Mouse (Mus musculus): ENCODE data around the gene Filip1l. TPM values are rescaled to one million over a fixed set of nuclear protein-coding genes. Genes with fewer than 3 reads are reported as not detected.
A peak's percentile ranks its signal among the peaks of the same experiment; 100 is the strongest.

Filip1l gene
- polyA plus RNA-seq, 1 experiment, result 13.8 TPM

GRCm38 (mm10) chr16:57393161-57393560, 40.3 kb downstream of the Filip1l start:
- no peak overlapping the region for H3K4me3 ChIP-seq (replicated peaks; ENCODE audit: control insufficient read depth, low read depth, low read length)
- no peak overlapping the region for H3K27ac ChIP-seq (ENCODE audit: control insufficient read depth, insufficient read depth, low read depth, low read length, poor library complexity)
- WGBS, result 57% methylated on average over 11 of the region's 11 CpGs
- no peaks in the 10 kb centered on the region; the same call in 1 of the 2 replicates for H3K4me1 ChIP-seq (ENCODE audit: control insufficient read depth, insufficient read depth, low read length)
- TF ChIP-seq POLR2A (IDR thresholded peaks at IDR 0.05; ENCODE audit: borderline replicate concordance, control insufficient read depth, low read depth, low read length), result no peak
- TF ChIP-seq CTCF (IDR thresholded peaks at IDR 0.05; ENCODE audit: control insufficient read depth, insufficient read depth, low read length), result no peak

GRCm38 (mm10) chr16:57396249-57396648, 43.4 kb downstream of the Filip1l start:
- Histone ChIP-seq H3K4me1 (ENCODE audit: control insufficient read depth, insufficient read depth, low read length) (no peaks in the 10 kb centered on the region; the same call in 1 of the 2 replicates), H3K4me3 (replicated peaks; ENCODE audit: control insufficient read depth, low read depth, low read length) (no peak overlapping the region), H3K27ac (ENCODE audit: control insufficient read depth, insufficient read depth, low read depth, low read length, poor library complexity) (no peak overlapping the region)
- TF ChIP-seq CTCF (IDR thresholded peaks at IDR 0.05; ENCODE audit: control insufficient read depth, insufficient read depth, low read length) (no peak), POLR2A (IDR thresholded peaks at IDR 0.05; ENCODE audit: borderline replicate concordance, control insufficient read depth, low read depth, low read length) (no peak)
- 18% methylated on average over 6 of the region's 6 CpGs for WGBS

GRCm38 (mm10) chr16:57397845-57398244, 45.0 kb downstream of the Filip1l start:
- 81% methylated on average over 6 of the region's 6 CpGs for WGBS
- TF ChIP-seq POLR2A (IDR thresholded peaks at IDR 0.05; ENCODE audit: borderline replicate concordance, control insufficient read depth, low read depth, low read length) (no peak), CTCF (IDR thresholded peaks at IDR 0.05; ENCODE audit: control insufficient read depth, insufficient read depth, low read length) (no peak)
- no peaks in the 10 kb centered on the region; the same call in 1 of the 2 replicates for H3K4me1 ChIP-seq (ENCODE audit: control insufficient read depth, insufficient read depth, low read length)
- H3K4me3 ChIP-seq (replicated peaks; ENCODE audit: control insufficient read depth, low read depth, low read length), result no peak overlapping the region
- no peak overlapping the region for H3K27ac ChIP-seq (ENCODE audit: control insufficient read depth, insufficient read depth, low read depth, low read length, poor library complexity)

- WGBS, result 63% methylated on average over 18 of the region's 18 CpGs
- TF ChIP-seq POLR2A (IDR thresholded peaks at IDR 0.05; ENCODE audit: borderline replicate concordance, control insufficient read depth, low read depth, low read length) (no peak), CTCF (IDR thresholded peaks at IDR 0.05; ENCODE audit: control insufficient read depth, insufficient read depth, low read length) (peak; percentile 34)
- Histone ChIP-seq H3K27ac (ENCODE audit: control insufficient read depth, insufficient read depth, low read depth, low read length, poor library complexity) (no peak overlapping the region), H3K4me3 (replicated peaks; ENCODE audit: control insufficient read depth, low read depth, low read length) (no peak overlapping the region), H3K4me1 (ENCODE audit: control insufficient read depth, insufficient read depth, low read length) (no peaks in the 10 kb centered on the region; the same call in 1 of the 2 replicates)
Observed at GRCm38 (mm10) chr16:57398387-57399214, 45.7 kb downstream of the Filip1l start.

GRCm38 (mm10) chr16:57399566-57399965, 46.7 kb downstream of the Filip1l start:
- 71% methylated on average over 10 of the region's 10 CpGs for WGBS
- Histone ChIP-seq H3K27ac (ENCODE audit: control insufficient read depth, insufficient read depth, low read depth, low read length, poor library complexity) (no peak overlapping the region), H3K4me3 (replicated peaks; ENCODE audit: control insufficient read depth, low read depth, low read length) (no peak overlapping the region), H3K4me1 (ENCODE audit: control insufficient read depth, insufficient read depth, low read length) (no peaks in the 10 kb centered on the region; the same call in 1 of the 2 replicates)
- TF ChIP-seq POLR2A (IDR thresholded peaks at IDR 0.05; ENCODE audit: borderline replicate concordance, control insufficient read depth, low read depth, low read length), result no peak
- no peak for TF ChIP-seq CTCF (IDR thresholded peaks at IDR 0.05; ENCODE audit: control insufficient read depth, insufficient read depth, low read length)

- Histone ChIP-seq H3K4me3 (replicated peaks; ENCODE audit: control insufficient read depth, low read depth, low read length) (no peak overlapping the region), H3K4me1 (ENCODE audit: control insufficient read depth, insufficient read depth, low read length) (no peaks in the 10 kb centered on the region; the same call in 1 of the 2 replicates), H3K27ac (ENCODE audit: control insufficient read depth, insufficient read depth, low read depth, low read length, poor library complexity) (no peak overlapping the region)
- 81% methylated on average over 6 of the region's 6 CpGs for WGBS
- TF ChIP-seq CTCF (IDR thresholded peaks at IDR 0.05; ENCODE audit: control insufficient read depth, insufficient read depth, low read length) (no peak), POLR2A (IDR thresholded peaks at IDR 0.05; ENCODE audit: borderline replicate concordance, control insufficient read depth, low read depth, low read length) (no peak)
Observed at GRCm38 (mm10) chr16:57401702-57402101, 48.8 kb downstream of the Filip1l start.

- WGBS, result 65% methylated on average over 4 of the region's 4 CpGs
Observed at GRCm38 (mm10) chr16:57402910-57403309, 50.0 kb downstream of the Filip1l start.

GRCm38 (mm10) chr16:57403825-57404224, 50.9 kb downstream of the Filip1l start:
- H3K4me1 ChIP-seq (ENCODE audit: control insufficient read depth, insufficient read depth, low read length), result no peaks in the 10 kb centered on the region
- no peak overlapping the region for H3K4me3 ChIP-seq (replicated peaks; ENCODE audit: control insufficient read depth, low read depth, low read length)
- TF ChIP-seq CTCF (IDR thresholded peaks at IDR 0.05; ENCODE audit: control insufficient read depth, insufficient read depth, low read length) (no peak), POLR2A (IDR thresholded peaks at IDR 0.05; ENCODE audit: borderline replicate concordance, control insufficient read depth, low read depth, low read length) (no peak)
- WGBS, result 86% methylated on average over 5 of the region's 5 CpGs
- no peak overlapping the region for H3K27ac ChIP-seq (ENCODE audit: control insufficient read depth, insufficient read depth, low read depth, low read length, poor library complexity)

More at GRCm38 (mm10) chr16:57402910-57403309, 50.0 kb downstream of the Filip1l start:
- Histone ChIP-seq H3K4me1 (ENCODE audit: control insufficient read depth, insufficient read depth, low read length) (no peaks in the 10 kb centered on the region; the same call in 1 of the 2 replicates), H3K4me3 (replicated peaks; ENCODE audit: control insufficient read depth, low read depth, low read length) (no peak overlapping the region), H3K27ac (ENCODE audit: control insufficient read depth, insufficient read depth, low read depth, low read length, poor library complexity) (no peak overlapping the region)
- TF ChIP-seq CTCF (IDR thresholded peaks at IDR 0.05; ENCODE audit: control insufficient read depth, insufficient read depth, low read length) (no peak), POLR2A (IDR thresholded peaks at IDR 0.05; ENCODE audit: borderline replicate concordance, control insufficient read depth, low read depth, low read length) (no peak)
